Mouse (Mus musculus): Measurements from ENCODE around the gene Chd3.

Chd3 gene

GRCm38 (mm10) chr11:69399201-69400082, 30.2 kb upstream of the Chd3 start:
- ChIA-PET POLR2A (interaction anchor here (0.5 to 2.9 kb wide), 29 partner anchors 10 to 592 kb away, joined by 3 to 19 read pairs (median 4); partner anchors contain the start of genes Trp53 (in 2 of the 4), Wrap53 (in 2 of the 4) and Mpdu1 (in 1 of the 4)), CTCF (interaction anchor here (0.6 to 1.4 kb wide), 10 partner anchors 30 to 139 kb away, joined by 3 to 8 read pairs (median 4); no protein-coding TSS in a partner anchor)

DNA sequence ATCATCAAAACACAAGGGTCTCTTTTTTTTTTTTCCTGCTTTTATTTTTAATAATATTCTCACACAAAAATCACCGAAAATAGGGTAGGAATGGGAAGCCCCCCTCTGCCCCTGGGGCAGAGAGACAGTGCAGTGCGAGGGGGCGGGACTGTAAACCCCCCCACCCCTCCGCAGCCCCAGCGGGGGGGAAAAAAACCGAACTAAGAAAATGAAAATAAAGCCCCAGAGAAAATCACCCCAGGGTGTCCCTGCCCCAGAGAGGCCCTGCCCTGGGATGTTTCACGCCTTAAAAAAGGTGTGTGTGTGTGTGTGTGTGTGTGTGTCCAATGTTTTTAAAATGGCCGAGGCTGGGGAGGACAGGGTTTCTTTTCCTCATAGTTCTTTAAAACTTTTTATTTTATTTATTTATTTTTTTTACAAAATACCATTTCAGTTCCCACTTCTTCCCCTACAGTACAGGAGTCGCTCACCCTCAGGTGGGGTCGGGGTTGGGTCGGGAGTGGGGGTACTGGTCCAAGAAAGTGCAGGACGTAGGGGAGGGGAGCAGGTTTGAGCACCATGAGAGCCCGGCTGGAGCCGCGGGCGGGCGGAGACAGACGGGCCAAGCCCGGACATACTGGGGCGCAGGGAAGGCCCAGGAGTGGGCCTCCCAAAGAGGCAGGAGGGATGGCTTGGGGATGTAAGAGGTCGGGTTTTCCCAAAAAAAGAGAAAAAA, 29.4 kb upstream of the Chd3 start:
- ChIA-PET CTCF (interaction anchor here in 3 of 4 experiments (0.6 to 0.7 kb wide), 3 partner anchors 41 to 306 kb away, joined by 3 to 4 read pairs (median 3); no protein-coding TSS in a partner anchor), POLR2A (interaction anchor here in 3 of 4 experiments (0.5 to 5.0 kb wide), 20 partner anchors 10 to 489 kb away, joined by 3 to 43 read pairs (median 5); partner anchors contain the start of genes Kcnab3 (in 1 of the 3), Mpdu1 (in 1 of the 3), Trp53 (in 1 of the 3) and Wrap53 (in 1 of the 3))

DNA sequence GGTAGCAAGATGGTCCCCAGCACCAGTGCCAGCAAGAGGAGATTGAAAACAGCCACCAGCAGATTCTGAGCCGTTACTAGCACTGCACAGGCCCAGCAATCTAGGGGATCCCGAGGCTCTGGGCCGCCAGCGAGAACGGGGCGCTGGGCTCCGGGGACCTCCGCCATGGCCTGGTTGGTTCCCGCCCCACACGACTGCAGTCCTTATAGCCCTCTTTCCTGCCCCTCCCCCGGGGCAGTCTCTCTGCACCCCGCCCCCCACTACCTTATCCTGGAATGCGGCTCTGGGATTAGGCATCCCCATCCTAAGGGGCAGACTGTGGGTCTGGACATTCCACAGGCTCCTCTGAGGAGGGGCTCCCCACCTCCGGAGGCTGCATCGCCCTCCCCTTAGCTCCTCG, 28.9 kb upstream of the Chd3 start, which contains the start of gene Tmem88:
Gene Tmem88 (minus strand): TSS at position 176 of the 400 bp plus-strand sequence.
- ChIA-PET POLR2A (interaction anchor here in 3 of 4 experiments (0.5 to 5.0 kb wide), 7 partner anchors 11 to 459 kb away, joined by 3 to 43 read pairs (median 5); partner anchors contain the start of gene Kcnab3 (in 1 of the 3)), CTCF (interaction anchor here in 1 of 4 experiments (0.7 kb wide), 1 partner anchor 307 kb away, joined by 4 read pairs; no protein-coding TSS in a partner anchor)

DNA sequence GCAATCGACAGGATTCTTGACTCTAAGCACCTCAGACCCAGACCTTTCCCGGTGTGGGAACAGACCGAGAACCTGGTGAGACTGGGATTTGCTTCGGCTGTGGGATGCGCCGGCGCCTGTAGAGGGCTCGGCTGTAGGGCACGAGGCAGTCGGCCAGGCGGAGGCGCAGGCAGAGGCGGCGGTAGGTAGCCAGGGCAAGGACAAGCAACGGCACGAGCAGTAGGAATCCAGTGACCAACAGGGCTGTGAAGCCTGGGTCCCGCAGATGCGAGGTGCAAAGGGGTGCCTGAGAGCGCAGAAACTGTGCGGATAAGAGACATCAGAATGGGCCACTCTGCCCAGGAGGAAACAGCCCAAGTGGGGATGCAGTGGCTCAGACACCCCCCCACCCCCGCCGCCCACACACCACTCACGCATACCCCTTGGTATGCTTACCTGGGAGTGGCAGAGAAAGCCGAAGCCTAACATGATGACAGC, 28.4 kb upstream of the Chd3 start:
- POLR2A ChIA-PET, result interaction anchor here in 3 of 4 experiments (0.5 to 5.0 kb wide), 15 partner anchors 11 to 265 kb away, joined by 3 to 43 read pairs (median 5); partner anchors contain the start of genes Kcnab3 (in 1 of the 3), Mpdu1 (in 1 of the 3), Trp53 (in 1 of the 3) and Wrap53 (in 1 of the 3)
- CTCF ChIA-PET, result interaction anchor here in 2 of 4 experiments (0.7 to 0.9 kb wide), 2 partner anchors 129 to 307 kb away, joined by 3 to 4 read pairs; no protein-coding TSS in a partner anchor

DNA sequence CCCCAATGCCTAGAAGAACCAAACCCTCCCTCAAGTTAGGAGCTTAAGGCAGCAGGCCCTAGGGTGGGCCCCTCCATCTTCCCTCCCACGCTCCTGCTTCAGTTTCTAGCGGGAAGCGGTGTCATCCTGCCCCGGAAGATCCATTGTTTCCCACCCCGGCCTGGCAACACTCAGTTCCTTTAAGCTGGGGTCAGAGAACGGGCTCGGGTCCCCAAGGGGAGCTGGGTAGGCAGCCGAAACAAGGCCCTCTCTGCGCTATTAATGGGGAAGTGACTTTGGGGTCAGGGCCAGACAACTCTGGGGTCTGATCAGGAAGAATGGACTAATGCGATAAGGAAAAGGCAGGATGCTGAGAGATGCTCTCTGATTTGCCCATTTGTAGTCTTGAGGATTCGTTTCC, 27.6 kb upstream of the Chd3 start:
- CTCF ChIA-PET, result interaction anchor here in 1 of 4 experiments (0.7 to 0.9 kb wide), 2 partner anchors 12 to 128 kb away, joined by 3 read pairs; no protein-coding TSS in a partner anchor
- POLR2A ChIA-PET, result interaction anchor here in 3 of 4 experiments (0.5 to 5.0 kb wide), 21 partner anchors 12 to 517 kb away, joined by 3 to 43 read pairs (median 6); partner anchors contain the start of genes Trp53 (in 2 of the 3), Wrap53 (in 2 of the 3), Cntrob (in 1 of the 3) and Mpdu1 (in 1 of the 3)

GRCm38 (mm10) chr11:69395634-69396373, 26.6 kb upstream of the Chd3 start:
- ChIA-PET CTCF (interaction anchor here in 3 of 4 experiments (0.5 to 1.7 kb wide), 10 partner anchors 15 to 416 kb away, joined by 3 to 6 read pairs (median 3); partner anchors contain the start of genes Trp53 (in 1 of the 3) and Wrap53 (in 1 of the 3)), POLR2A (interaction anchor here (0.5 to 5.0 kb wide), 59 partner anchors 8 to 526 kb away, joined by 3 to 43 read pairs (median 4); partner anchors contain the start of genes Trp53 (in 3 of the 4), Wrap53 (in 3 of the 4), Cntrob (in 2 of the 4) and Kcnab3 (in 2 of the 4))

GRCm38 (mm10) chr11:69395235-69395633, 26.0 kb upstream of the Chd3 start, which contains the start of the genes Naa38 and Cyb5d1:
TSS of gene Naa38 (plus strand) at chr11:69395487.
TSS of gene Cyb5d1 (minus strand) at chr11:69395631.
- ChIA-PET POLR2A (interaction anchor here (0.6 to 5.0 kb wide), 58 partner anchors 8 to 526 kb away, joined by 3 to 43 read pairs (median 4); partner anchors contain the start of genes Trp53 (in 3 of the 4), Wrap53 (in 3 of the 4), Cntrob (in 2 of the 4) and Kcnab3 (in 2 of the 4)), CTCF (interaction anchor here in 2 of 4 experiments (0.8 to 1.7 kb wide), 7 partner anchors 15 to 233 kb away, joined by 3 to 6 read pairs (median 3); partner anchors contain the start of genes Trp53 (in 1 of the 2) and Wrap53 (in 1 of the 2))

DNA sequence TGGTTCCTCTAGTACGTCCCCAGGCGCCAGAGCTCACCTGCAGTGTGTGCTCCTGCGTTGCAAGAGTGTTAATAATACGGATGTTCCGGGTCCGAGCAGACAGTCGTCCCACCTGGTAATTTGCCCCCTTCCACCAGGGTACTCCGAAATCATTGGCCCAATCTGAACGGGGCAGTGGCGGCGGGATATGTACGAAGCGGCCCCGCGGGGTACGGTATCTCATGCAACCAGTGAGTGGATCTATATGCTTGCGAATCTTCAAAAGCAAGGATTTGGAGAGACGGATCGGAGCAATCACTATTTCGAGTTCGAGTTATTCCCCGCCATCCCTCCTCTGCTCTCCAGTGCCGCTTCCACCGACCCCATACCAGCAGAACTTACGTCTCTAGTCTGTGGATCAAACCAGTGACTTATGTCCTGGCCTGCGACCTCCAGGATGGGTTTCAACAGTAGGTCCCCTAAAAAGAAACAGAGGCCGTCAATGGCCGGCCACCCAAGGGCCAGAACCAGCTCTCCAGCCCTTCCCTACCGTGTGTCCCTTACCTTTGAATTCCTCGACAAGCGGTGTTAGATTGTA, 25.5 kb upstream of the Chd3 start:
- POLR2A ChIA-PET, result interaction anchor here (0.6 to 5.0 kb wide), 40 partner anchors 8 to 531 kb away, joined by 3 to 43 read pairs (median 5); partner anchors contain the start of genes Kcnab3 (in 2 of the 4), Trp53 (in 2 of the 4), Wrap53 (in 2 of the 4) and Cntrob (in 1 of the 4)
- CTCF ChIA-PET, result interaction anchor here in 1 of 4 experiments (0.8 to 1.7 kb wide), 4 partner anchors 21 to 185 kb away, joined by 3 to 6 read pairs (median 3); partner anchors contain the start of genes Trp53 and Wrap53

DNA sequence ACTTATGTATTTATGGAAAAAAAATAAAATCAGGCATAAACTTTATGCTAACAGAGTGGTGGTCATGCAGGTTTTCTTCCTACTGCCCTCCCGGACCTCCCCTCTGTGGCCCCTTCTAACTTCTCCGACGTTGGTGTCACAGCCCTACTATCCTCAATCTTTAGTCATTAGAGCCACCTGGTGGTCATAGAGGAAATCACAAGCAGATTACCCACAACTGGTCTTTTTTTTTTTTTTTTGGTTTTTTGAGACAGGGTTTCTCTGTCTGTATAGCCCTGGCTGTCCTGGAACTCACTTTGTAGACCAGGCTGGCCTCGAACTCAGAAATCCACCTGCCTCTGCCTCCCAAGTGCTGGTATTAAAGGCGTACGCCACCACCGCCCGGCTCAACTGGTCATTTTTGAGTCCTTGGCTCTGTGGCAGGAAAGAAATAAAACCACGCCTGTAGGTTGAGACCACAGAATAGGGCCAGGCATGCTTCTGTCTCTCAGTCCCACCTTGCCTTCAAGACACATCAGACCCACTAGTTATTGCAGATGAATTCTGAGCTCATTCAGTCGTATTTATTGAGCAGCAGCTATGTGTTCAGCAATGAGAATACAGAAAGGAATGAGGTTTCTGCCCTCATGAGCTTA, 21.3 kb upstream of the Chd3 start:
- POLR2A ChIA-PET, result interaction anchor here in 2 of 4 experiments (0.6 to 1.4 kb wide), 4 partner anchors 9 to 130 kb away, joined by 3 to 4 read pairs (median 3); partner anchors contain the start of genes Cntrob (in 1 of the 2) and Trappc1 (in 1 of the 2)
- CTCF ChIA-PET, result interaction anchor here in 3 of 4 experiments (0.7 to 1.6 kb wide), 4 partner anchors 72 to 122 kb away, joined by 3 to 9 read pairs (median 3); no protein-coding TSS in a partner anchor

DNA sequence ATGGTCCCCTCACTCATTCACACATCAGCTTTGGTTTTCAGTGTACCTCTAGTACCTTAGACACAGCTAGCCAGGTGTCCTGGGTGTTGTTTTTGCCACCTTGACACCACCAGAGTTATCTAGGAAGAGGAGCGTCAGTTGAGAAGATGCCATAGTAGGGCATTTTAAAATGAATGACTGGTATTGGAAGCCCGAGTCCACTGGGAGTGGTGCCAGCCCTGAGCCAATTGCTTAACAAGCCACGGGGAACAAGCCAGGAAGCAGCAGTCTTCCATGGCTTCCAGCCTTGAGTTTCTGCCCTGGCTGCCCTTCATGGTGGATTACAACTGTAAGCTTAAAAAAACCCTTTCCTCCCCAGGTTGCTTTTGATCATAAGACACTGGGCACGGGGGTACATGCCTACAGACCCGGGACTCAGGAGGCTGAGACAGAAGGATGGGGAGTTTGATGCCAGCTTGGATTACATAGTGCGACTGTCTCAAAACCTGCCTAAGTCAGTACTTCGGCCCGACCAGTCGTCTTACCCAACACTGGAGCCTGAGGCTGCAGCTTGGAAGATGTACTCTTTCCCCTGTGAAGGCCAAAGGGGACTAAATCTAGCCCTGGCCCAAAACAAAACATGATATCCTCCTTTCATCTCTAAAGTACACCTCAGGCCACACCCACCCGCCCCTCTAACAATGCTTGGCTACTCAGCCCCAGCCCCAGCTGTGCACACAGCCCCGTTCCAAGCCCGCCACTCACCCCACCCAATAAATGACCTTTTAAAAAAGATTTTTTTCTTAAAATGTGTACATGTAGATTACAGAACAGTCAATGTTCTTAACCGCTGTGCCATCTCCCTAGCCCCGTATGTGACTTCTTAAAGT, 20.6 kb upstream of the Chd3 start:
- ChIA-PET CTCF (interaction anchor here in 3 of 4 experiments (0.5 to 1.6 kb wide), 6 partner anchors 72 to 224 kb away, joined by 3 to 9 read pairs (median 3); no protein-coding TSS in a partner anchor), POLR2A (interaction anchor here in 1 of 4 experiments (0.6 to 1.4 kb wide), 3 partner anchors 43 to 267 kb away, joined by 3 to 4 read pairs (median 4); partner anchors contain the start of genes Cntrob and Trappc1)

DNA sequence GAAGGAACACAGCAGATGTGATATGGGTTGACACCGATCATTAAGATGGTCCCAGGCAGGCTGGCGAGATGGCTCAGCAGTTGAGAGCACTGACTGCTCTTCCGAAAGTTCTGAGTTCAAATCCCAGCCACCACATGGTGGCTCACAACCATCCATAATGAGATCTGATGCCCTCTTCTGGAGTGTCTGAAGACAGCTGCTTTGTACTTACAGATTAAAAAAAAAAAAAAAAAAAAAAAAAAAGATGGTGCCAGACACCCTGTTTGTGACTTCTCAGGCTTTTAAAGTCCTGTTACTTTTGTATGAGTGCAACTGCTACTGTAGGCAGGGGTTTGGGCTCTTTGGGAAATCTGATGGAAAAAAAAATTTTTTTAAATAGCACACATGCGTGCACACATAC, 19.5 kb upstream of the Chd3 start:
- POLR2A ChIA-PET, result no interaction called here
- CTCF ChIA-PET, result interaction anchor here (0.6 to 1.6 kb wide), 7 partner anchors 15 to 665 kb away, joined by 3 to 9 read pairs (median 4); partner anchors contain the start of gene Asgr1 (in 1 of the 4)

DNA sequence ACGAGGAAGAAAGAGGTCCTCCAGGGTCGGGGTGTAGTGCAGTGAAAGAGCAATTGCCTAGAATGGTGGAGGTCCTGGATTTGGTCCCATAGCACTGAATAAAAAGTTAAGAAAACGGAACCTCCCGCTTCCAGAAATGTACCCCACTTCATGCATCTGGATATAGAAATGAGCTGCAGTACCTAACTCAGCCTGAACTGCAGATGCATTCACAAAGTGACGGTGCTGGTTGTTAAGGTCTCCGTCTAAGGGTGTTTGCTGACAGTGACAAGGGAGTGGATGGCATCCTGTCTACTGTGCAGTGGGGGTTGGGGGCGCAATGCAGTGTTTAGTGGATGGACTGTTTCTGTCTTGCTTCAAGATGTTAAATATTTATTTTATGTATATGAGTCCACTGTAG, 17.6 kb upstream of the Chd3 start:
- ChIA-PET CTCF (interaction anchor here in 2 of 4 experiments (0.8 to 1.1 kb wide), 2 partner anchors 15 to 135 kb away, joined by 3 to 4 read pairs; no protein-coding TSS in a partner anchor), POLR2A (interaction anchor here in 1 of 4 experiments (1.3 to 1.4 kb wide), 3 partner anchors 9 to 40 kb away, joined by 3 to 5 read pairs (median 4); partner anchors contain the start of genes Cyb5d1 and Naa38)

- ChIA-PET CTCF (no interaction called here), POLR2A (interaction anchor here in 2 of 4 experiments (0.8 to 1.6 kb wide), 3 partner anchors 8 to 150 kb away, joined by 3 read pairs; partner anchors contain the start of gene Cyb5d1 (in 1 of the 2))
Measured at GRCm38 (mm10) chr11:69384979-69385378, 15.8 kb upstream of the Chd3 start.
